Mouse (Mus musculus): ENCODE results near the gene Mtss1l. TPM values are rescaled to one million over a fixed set of nuclear protein-coding genes. Genes with fewer than 3 reads are reported as not detected.

Gene Mtss1l
- polyA plus RNA-seq, 1 experiment from 2014 or later, result 9.2 TPM

- Histone ChIP-seq H3K27ac (ENCODE audit: low read depth, low read length) (peak overlapping the region; percentile 79), H3K4me2 (no peak overlapping the region), H3K9ac (ENCODE audit: low read depth, low read length) (no peak overlapping the region), H3K36me3 (ENCODE audit: control insufficient read depth, insufficient read depth, low read length) (peaks cover 6% of the 10 kb centered on the region; the same call in 1 of the 2 replicates), H3K4me3 (ENCODE audit: low read depth, low read length) (no peak overlapping the region), H3K27me3 (ENCODE audit: control insufficient read depth, insufficient read depth, low read length) (no peaks in the 10 kb centered on the region), H3K4me1 (ENCODE audit: control insufficient read depth, insufficient read depth, low read length) (peaks cover 24% of the 10 kb centered on the region), H3K9me3 (replicated peaks; ENCODE audit: control insufficient read depth, low read length) (no peaks in the 10 kb centered on the region)
- 57% methylated on average over 9 of the region's 9 CpGs for WGBS (ENCODE audit: insufficient replicate concordance)
- ATAC-seq (replicated peaks; ENCODE audit: insufficient number of reproducible peaks, low FRiP score, low TSS enrichment), result peak; percentile 64; the same call in 1 of the 2 replicates
Measured at GRCm38 (mm10) chr8:110689961-110690360, 31.3 kb upstream of the Mtss1l start.

GRCm38 (mm10) chr8:110694226-110694625, 27.1 kb upstream of the Mtss1l start:
- Histone ChIP-seq H3K4me3 (ENCODE audit: low read depth, low read length) (no peak overlapping the region), H3K9ac (ENCODE audit: low read depth, low read length) (no peak overlapping the region), H3K4me2 (no peak overlapping the region), H3K27me3 (ENCODE audit: control insufficient read depth, insufficient read depth, low read length) (no peaks in the 10 kb centered on the region), H3K36me3 (ENCODE audit: control insufficient read depth, insufficient read depth, low read length) (no peaks in the 10 kb centered on the region), H3K27ac (ENCODE audit: low read depth, low read length) (no peak overlapping the region), H3K4me1 (ENCODE audit: control insufficient read depth, insufficient read depth, low read length) (peaks cover 20% of the 10 kb centered on the region), H3K9me3 (replicated peaks; ENCODE audit: control insufficient read depth, low read length) (no peaks in the 10 kb centered on the region)
- 65% methylated on average over 5 of the region's 5 CpGs for WGBS (ENCODE audit: insufficient replicate concordance)
- no peak for ATAC-seq (replicated peaks; ENCODE audit: insufficient number of reproducible peaks, low FRiP score, low TSS enrichment)

GRCm38 (mm10) chr8:110694826-110695225, 26.4 kb upstream of the Mtss1l start:
- H3K4me2 ChIP-seq, result no peak overlapping the region
- no peaks in the 10 kb centered on the region for H3K9me3 ChIP-seq (replicated peaks; ENCODE audit: control insufficient read depth, low read length)
- H3K27me3 ChIP-seq (ENCODE audit: control insufficient read depth, insufficient read depth, low read length), result no peaks in the 10 kb centered on the region
- no peaks in the 10 kb centered on the region for H3K36me3 ChIP-seq (ENCODE audit: control insufficient read depth, insufficient read depth, low read length)
- ATAC-seq (replicated peaks; ENCODE audit: insufficient number of reproducible peaks, low FRiP score, low TSS enrichment), result no peak
- no peak overlapping the region for H3K27ac ChIP-seq (ENCODE audit: low read depth, low read length)
- no peak overlapping the region for H3K4me3 ChIP-seq (ENCODE audit: low read depth, low read length)
- H3K4me1 ChIP-seq (ENCODE audit: control insufficient read depth, insufficient read depth, low read length), result peaks cover 16% of the 10 kb centered on the region
- WGBS (ENCODE audit: insufficient replicate concordance), result 85% methylated on average over 4 of the region's 4 CpGs
- no peak overlapping the region for H3K9ac ChIP-seq (ENCODE audit: low read depth, low read length)

GRCm38 (mm10) chr8:110695431-110695830, 25.8 kb upstream of the Mtss1l start:
- no peak overlapping the region for H3K9ac ChIP-seq (ENCODE audit: low read depth, low read length)
- whole genome bisulfite sequencing (ENCODE audit: insufficient replicate concordance), result 82% methylated on average over 5 of the region's 5 CpGs
- no peak overlapping the region for H3K4me2 ChIP-seq
- no peak for ATAC-seq (replicated peaks; ENCODE audit: insufficient number of reproducible peaks, low FRiP score, low TSS enrichment)
- H3K27me3 ChIP-seq (ENCODE audit: control insufficient read depth, insufficient read depth, low read length), result no peaks in the 10 kb centered on the region
- H3K4me1 ChIP-seq (ENCODE audit: control insufficient read depth, insufficient read depth, low read length), result peaks cover 12% of the 10 kb centered on the region
- H3K27ac ChIP-seq (ENCODE audit: low read depth, low read length), result 0 out of 2 replicates have a peak overlapping the region, but pooled peaks have one; percentile 15
- H3K9me3 ChIP-seq (replicated peaks; ENCODE audit: control insufficient read depth, low read length), result no peaks in the 10 kb centered on the region
- H3K36me3 ChIP-seq (ENCODE audit: control insufficient read depth, insufficient read depth, low read length), result no peaks in the 10 kb centered on the region
- H3K4me3 ChIP-seq (ENCODE audit: low read depth, low read length), result no peak overlapping the region

GRCm38 (mm10) chr8:110696051-110696450, 25.2 kb upstream of the Mtss1l start:
- Histone ChIP-seq H3K4me1 (ENCODE audit: control insufficient read depth, insufficient read depth, low read length) (peaks cover 9% of the 10 kb centered on the region), H3K27me3 (ENCODE audit: control insufficient read depth, insufficient read depth, low read length) (no peaks in the 10 kb centered on the region), H3K9me3 (replicated peaks; ENCODE audit: control insufficient read depth, low read length) (no peaks in the 10 kb centered on the region), H3K9ac (ENCODE audit: low read depth, low read length) (0 out of 2 replicates have a peak overlapping the region, but pooled peaks have one; percentile 49), H3K36me3 (ENCODE audit: control insufficient read depth, insufficient read depth, low read length) (no peaks in the 10 kb centered on the region), H3K27ac (ENCODE audit: low read depth, low read length) (no peak overlapping the region), H3K4me3 (ENCODE audit: low read depth, low read length) (no peak overlapping the region), H3K4me2 (no peak overlapping the region)
- no peak for ATAC-seq (replicated peaks; ENCODE audit: insufficient number of reproducible peaks, low FRiP score, low TSS enrichment)
- 83% methylated on average over 4 of the region's 4 CpGs for WGBS (ENCODE audit: insufficient replicate concordance)

- 81% methylated on average over 5 of the region's 5 CpGs for WGBS (ENCODE audit: insufficient replicate concordance)
- Histone ChIP-seq H3K4me3 (ENCODE audit: low read depth, low read length) (no peak overlapping the region), H3K36me3 (ENCODE audit: control insufficient read depth, insufficient read depth, low read length) (no peaks in the 10 kb centered on the region), H3K27ac (ENCODE audit: low read depth, low read length) (no peak overlapping the region), H3K27me3 (ENCODE audit: control insufficient read depth, insufficient read depth, low read length) (no peaks in the 10 kb centered on the region), H3K9me3 (replicated peaks; ENCODE audit: control insufficient read depth, low read length) (no peaks in the 10 kb centered on the region), H3K4me1 (ENCODE audit: control insufficient read depth, insufficient read depth, low read length) (peaks cover 22% of the 10 kb centered on the region), H3K9ac (ENCODE audit: low read depth, low read length) (no peak overlapping the region), H3K4me2 (no peak overlapping the region)
- ATAC-seq (replicated peaks; ENCODE audit: insufficient number of reproducible peaks, low FRiP score, low TSS enrichment), result no peak
Measured at GRCm38 (mm10) chr8:110697571-110697970, 23.7 kb upstream of the Mtss1l start.

DNA sequence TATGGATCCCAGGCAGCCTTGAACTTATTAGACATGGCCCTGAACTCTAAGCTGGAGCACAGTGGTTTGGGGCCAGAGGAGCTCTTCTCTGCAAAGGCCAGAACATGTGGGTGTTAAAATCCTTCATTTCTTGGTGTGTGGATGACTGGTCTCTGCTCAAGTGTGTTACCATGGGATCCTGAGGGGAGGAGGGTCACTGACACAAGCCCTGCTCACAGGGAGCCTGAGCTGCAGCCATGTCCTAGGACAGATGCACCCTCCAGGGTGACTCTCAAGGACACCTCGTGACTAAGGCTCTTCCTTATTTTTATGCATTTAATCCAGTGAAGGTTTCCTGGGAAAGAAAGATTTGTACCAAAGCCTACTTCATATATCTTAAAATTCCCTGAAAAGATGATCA, 23.2 kb upstream of the Mtss1l start:
- Histone ChIP-seq H3K9me3 (replicated peaks; ENCODE audit: control insufficient read depth, low read length) (no peaks in the 10 kb centered on the region), H3K27ac (ENCODE audit: low read depth, low read length) (no peak overlapping the region), H3K4me1 (ENCODE audit: control insufficient read depth, insufficient read depth, low read length) (peaks cover 27% of the 10 kb centered on the region), H3K4me3 (ENCODE audit: low read depth, low read length) (no peak overlapping the region), H3K4me2 (no peak overlapping the region), H3K36me3 (ENCODE audit: control insufficient read depth, insufficient read depth, low read length) (no peaks in the 10 kb centered on the region), H3K27me3 (ENCODE audit: control insufficient read depth, insufficient read depth, low read length) (no peaks in the 10 kb centered on the region), H3K9ac (ENCODE audit: low read depth, low read length) (no peak overlapping the region)
- no peak for ATAC-seq (replicated peaks; ENCODE audit: insufficient number of reproducible peaks, low FRiP score, low TSS enrichment)
- 65% methylated on average over 1 of the region's 1 CpGs for WGBS (ENCODE audit: insufficient replicate concordance)

DNA sequence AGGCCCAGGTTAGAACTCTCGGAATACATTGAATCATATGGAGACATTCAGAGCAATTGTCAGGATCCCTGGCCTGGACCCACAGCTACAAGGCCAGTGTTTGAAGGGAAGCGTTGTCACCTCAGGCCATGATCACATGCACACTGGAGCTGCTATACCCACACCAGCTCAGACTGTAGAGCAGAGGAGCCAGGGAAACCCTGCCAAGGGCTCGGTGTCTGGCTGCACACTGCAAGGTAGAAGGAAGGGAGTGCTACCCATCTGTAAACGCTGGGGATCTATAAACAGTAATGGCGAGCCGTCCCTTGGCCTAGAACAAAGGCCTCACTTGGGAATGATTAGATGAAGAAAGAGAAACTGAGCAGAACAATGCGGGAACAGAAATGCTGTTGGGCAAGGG, 21.8 kb upstream of the Mtss1l start:
- H3K4me1 ChIP-seq (ENCODE audit: control insufficient read depth, insufficient read depth, low read length), result peaks cover 41% of the 10 kb centered on the region
- WGBS (ENCODE audit: insufficient replicate concordance), result 81% methylated on average over 7 of the region's 7 CpGs
- H3K9ac ChIP-seq (ENCODE audit: low read depth, low read length), result no peak overlapping the region
- no peak for ATAC-seq (replicated peaks; ENCODE audit: insufficient number of reproducible peaks, low FRiP score, low TSS enrichment)
- H3K9me3 ChIP-seq (replicated peaks; ENCODE audit: control insufficient read depth, low read length), result no peaks in the 10 kb centered on the region
- H3K36me3 ChIP-seq (ENCODE audit: control insufficient read depth, insufficient read depth, low read length), result no peaks in the 10 kb centered on the region
- H3K4me3 ChIP-seq (ENCODE audit: low read depth, low read length), result no peak overlapping the region
- H3K4me2 ChIP-seq, result no peak overlapping the region
- H3K27ac ChIP-seq (ENCODE audit: low read depth, low read length), result no peak overlapping the region
- no peaks in the 10 kb centered on the region for H3K27me3 ChIP-seq (ENCODE audit: control insufficient read depth, insufficient read depth, low read length)

- Histone ChIP-seq H3K27me3 (ENCODE audit: control insufficient read depth, insufficient read depth, low read length) (no peaks in the 10 kb centered on the region), H3K4me1 (ENCODE audit: control insufficient read depth, insufficient read depth, low read length) (peaks cover 52% of the 10 kb centered on the region), H3K36me3 (ENCODE audit: control insufficient read depth, insufficient read depth, low read length) (no peaks in the 10 kb centered on the region), H3K27ac (ENCODE audit: low read depth, low read length) (no peak overlapping the region), H3K4me3 (ENCODE audit: low read depth, low read length) (no peak overlapping the region), H3K9ac (ENCODE audit: low read depth, low read length) (no peak overlapping the region), H3K9me3 (replicated peaks; ENCODE audit: control insufficient read depth, low read length) (no peaks in the 10 kb centered on the region), H3K4me2 (no peak overlapping the region)
- 90% methylated on average over 2 of the region's 2 CpGs for WGBS (ENCODE audit: insufficient replicate concordance)
- no peak for ATAC-seq (replicated peaks; ENCODE audit: insufficient number of reproducible peaks, low FRiP score, low TSS enrichment)
Measured at GRCm38 (mm10) chr8:110700561-110700960, 20.7 kb upstream of the Mtss1l start.

All from heart, embryonic 11.5 days (tissue).